Mouse (Mus musculus): ENCODE measurements around the gene Acox3.

The Acox3 gene

DNA sequence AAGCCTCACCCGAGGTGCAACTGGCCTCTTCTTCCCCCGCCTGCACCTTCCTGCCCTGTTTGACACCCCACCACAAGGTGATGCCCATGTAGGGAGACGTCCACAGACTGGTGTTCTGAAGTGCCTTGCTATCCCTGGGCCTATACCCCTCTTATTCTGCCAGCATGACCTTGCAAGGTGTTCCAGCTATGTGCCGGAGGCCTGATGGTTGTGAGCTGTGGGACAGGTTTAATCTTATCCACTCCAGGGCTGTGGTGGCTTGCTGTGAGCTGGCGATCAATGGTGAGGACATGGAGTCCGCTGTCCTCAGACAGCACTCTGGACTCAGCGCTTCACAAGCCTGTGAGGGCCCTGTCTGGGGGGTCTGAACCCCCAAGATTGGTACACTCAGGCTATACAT, 27.5 kb downstream of the Acox3 start:
- DNase-seq (ENCODE audit: low read depth, low spot score) = no peak

DNA sequence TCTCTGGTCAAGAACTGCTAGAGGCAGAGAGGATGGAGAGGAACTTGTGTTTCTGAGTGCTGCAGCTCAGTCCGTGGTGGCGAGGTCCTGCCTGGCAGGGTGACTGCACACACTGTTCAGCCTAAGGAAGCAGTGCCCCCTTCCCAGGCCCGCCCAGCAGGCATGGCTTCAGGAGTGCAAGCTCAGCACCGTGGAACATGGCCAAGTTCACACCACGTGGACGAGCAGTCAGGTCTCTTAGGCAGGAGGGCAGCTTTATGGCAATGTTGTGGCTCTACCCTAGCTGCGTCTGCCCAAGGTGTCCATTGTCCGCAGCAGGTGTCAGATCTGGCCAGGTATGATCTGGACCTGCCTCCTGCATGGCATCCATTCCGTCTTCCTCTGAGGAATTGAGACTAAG, 28.3 kb downstream of the Acox3 start:
- no peak for DNase-seq (ENCODE audit: low read depth, low spot score)

GRCm38 (mm10) chr5:35611900-35612299, 29.1 kb downstream of the Acox3 start:
- DNase-seq (ENCODE audit: low read depth, low spot score) = no peak

DNA sequence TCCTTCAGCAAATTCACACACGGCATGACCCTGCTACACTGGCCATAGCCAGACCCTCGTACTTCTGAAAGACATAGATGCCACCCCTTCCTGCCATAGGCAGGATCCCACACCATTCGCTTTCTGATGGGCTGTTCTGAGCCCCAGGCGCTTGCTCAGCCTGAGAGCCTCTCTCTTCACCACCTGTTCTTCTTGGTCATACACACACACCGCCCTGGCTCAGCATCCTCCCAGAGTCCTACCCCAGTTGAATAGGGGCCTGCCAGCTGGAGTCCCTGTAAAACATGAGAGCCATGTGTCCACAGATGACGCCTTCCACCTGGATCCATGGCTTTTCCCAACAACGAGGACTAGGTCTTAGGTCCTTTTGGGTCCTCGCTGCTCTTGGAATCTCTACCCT, 29.9 kb downstream of the Acox3 start:
- DNase-seq (ENCODE audit: low read depth, low spot score) = no peak

GRCm38 (mm10) chr5:35616943-35617342, 34.1 kb downstream of the Acox3 start:
- no peak for DNase-seq (ENCODE audit: low read depth, low spot score)

GRCm38 (mm10) chr5:35621114-35621513, 38.3 kb downstream of the Acox3 start:
- no peak for DNase-seq (ENCODE audit: low read depth, low spot score)

- DNase-seq (ENCODE audit: low read depth, low spot score) = no peak
Observed at GRCm38 (mm10) chr5:35623831-35624230, 41.0 kb downstream of the Acox3 start.

GRCm38 (mm10) chr5:35624751-35625239, 42.0 kb downstream of the Acox3 start:
- DNase-seq (ENCODE audit: low read depth, low spot score) = no peak

- no peak for DNase-seq (ENCODE audit: low read depth, low spot score)
Observed at GRCm38 (mm10) chr5:35626408-35626807, 43.6 kb downstream of the Acox3 start.

DNA sequence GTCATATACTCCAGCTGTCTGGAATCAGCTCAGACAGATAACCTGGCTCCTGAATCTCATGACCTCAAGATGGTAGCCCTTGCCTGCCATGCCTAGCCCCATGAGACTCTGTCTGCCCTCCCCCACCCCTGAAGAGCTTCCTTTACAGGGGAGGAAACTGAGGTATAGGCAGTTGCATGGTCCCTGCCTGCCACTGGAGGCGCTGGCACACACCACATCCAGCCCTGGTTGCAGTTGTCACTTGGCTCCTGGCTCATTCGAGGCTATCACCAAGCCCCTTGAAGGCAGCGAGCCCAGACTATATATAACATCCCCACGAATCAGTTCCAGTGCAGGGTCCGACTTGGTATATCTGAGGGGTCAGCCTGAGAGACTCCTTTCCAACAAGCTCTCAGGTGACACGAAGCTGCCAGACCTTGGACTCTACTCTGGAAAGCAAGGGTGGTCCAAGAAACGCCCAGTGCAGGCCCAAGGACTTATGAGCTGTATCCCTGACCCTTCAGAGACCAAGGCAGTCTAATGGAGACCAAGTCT, 44.5 kb downstream of the Acox3 start:
- DNase-seq (ENCODE audit: low read depth, low spot score) = no peak

DNA sequence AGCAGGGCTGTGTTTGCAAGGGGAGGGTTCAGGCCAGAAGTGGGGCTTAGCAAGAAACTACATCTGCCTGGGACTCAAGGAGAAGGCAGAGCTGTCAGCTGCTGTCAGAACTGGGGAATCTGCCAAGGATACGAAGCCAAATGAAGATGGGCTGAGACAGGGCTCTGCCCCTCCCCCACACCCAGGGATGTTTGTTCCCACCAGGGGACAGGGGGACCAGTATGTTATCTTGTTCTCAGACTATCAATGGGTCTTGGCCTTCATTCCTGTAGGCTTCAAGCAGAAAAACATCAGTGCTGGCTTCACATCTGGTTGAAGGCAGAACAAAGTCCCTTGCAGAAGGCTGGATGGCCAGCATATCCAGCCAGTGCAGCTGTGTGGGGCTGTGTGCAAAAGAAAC, 45.8 kb downstream of the Acox3 start:
- DNase-seq (ENCODE audit: low read depth, low spot score) = no peak

DNA sequence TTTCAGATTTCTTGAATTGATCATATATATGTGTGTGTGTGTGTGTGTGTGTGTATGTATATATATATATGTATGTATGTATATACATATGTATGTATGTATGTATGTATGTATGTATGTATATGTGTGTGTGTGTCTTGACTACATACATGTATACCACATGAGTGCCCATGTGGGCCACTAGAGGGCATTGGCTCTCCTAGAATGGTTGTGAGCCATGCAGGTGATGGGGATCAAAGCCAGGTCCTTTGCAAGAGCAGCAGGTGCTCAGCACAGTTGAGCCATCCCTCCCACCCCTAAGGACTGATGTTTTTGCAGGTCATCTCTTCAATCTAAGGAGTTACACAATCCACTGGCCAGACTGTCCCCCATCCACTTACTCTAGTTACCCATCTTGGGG, 46.5 kb downstream of the Acox3 start:
- no peak for DNase-seq (ENCODE audit: low read depth, low spot score)

DNA sequence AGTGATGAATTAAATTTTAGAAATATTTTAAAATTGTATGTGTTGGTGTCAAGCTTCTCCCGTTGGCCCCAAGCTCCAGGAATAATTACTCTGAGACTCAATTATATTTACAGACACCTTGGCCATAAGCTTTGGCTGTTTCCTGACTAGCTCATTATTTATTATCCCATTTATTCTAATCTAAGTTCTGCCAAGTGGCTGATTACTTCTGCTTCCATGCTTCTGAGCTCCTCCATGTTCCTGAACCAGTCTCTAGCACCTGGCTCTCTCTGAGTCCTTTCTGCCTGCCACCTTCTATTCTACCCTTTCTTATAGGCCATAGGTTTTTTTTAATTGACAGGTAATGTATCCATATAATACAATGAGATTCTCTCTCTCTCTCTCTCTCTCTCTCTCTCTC, 47.9 kb downstream of the Acox3 start:
- DNase-seq (ENCODE audit: low read depth, low spot score) = no peak

DNA sequence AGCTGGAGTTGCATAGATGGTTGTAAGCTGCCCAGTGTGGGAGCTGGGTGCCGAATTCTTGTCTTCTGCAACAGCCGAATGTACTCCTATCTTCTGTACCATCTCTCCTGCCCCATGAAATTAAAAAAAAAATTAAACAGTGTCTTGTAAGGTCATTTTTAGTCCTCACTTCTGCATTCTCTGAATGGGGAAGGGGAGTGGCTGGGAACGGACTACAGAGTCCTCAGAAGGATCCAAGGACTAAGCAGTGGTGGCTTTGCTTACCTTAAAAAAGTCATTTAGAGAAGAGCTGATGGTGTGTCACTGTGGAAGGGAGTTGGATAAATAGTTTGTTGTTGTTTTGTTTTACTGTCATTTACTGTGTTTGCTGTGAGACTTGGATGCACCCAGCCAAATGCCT, 48.4 kb downstream of the Acox3 start:
- DNase-seq (ENCODE audit: low read depth, low spot score) = no peak

GRCm38 (mm10) chr5:35631755-35632154, 48.9 kb downstream of the Acox3 start:
- no peak for DNase-seq (ENCODE audit: low read depth, low spot score)

DNA sequence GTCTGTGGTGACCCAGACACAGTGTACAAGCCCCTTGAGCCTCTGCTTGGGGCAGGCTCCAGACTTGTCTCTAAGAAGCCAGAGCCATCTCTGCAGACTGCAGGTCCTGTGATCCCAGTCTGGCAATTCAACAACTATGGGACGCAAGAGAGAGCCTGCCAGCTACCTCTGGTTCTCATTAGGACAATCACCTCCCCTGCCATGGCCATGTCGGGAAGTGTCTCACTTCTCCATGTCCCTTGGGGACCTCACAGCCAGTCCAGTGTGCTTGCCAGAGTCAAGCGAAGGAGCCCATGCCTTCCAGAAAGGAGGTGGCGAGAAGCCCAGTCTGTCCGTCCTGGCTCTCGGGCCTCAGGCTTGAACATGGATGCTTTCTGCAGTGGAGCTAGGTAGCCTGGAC, 50.0 kb downstream of the Acox3 start:
- no peak for DNase-seq (ENCODE audit: low read depth, low spot score)

GRCm38 (mm10) chr5:35636016-35636415, 53.2 kb downstream of the Acox3 start:
- no peak for DNase-seq (ENCODE audit: low read depth, low spot score)

DNA sequence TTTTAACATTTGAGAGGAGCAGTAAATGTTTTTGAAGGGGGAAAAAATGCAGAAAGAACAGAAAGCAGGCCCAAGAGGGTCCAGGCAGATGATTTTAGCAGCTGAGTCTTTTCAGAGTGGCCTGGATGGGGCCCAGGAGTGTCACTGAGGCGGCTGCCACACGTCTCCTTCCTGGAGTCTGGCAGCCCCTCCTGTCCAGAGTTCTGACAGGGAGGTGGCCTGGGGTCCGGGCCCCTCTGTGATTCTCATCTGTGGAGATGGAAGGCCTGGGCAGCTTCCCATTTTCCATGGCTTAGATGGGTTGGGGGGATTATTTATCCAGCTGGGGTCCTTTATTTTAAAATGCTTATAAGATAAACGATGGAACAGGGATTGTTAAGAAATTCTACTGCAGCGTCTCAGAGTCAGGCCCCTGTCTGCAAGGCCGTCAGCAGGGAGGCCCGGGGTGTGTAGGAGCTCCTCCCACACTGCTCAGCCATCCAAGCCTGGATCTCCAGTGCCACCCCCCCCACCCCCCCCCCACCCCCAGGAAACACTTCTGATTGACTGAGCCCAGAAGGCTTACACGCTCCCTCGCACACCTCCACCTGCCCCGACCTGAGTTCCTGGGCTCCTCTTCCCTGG, 59.2 kb downstream of the Acox3 start:
- DNase-seq (ENCODE audit: low read depth, low spot score) = no peak

DNA sequence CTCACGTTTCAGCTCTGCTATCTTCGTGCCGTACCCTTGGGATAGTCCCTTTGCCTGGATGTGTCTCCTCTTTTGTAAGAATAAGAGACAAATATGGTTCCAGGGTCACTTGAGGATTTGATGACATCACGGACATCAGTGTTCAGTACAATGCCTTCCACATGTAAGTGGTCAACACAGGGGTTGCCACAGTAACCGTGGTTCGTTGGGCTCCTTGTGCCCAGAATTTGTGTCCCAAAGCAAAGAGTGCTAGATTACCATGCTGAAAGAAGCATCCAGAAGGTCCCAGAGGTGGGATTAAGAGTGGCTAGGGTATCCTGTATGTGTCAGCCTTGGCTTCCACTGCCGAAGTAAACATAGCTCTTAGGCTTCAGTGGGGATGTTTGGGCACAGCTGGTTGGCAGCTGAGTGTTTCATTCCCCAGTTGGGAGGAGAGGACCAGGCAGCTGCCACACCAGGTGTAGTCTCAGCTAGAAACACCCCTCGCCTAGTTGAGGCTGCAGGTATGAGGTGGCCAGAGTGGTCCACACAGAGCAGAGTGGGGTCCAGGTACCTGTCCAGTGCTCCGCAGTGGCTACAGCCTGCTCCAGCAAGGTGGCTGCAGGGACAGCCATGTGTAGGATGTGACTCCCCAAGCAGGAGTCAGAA, 60.7 kb downstream of the Acox3 start:
- DNase-seq (ENCODE audit: low read depth, low spot score) = no peak

DNA sequence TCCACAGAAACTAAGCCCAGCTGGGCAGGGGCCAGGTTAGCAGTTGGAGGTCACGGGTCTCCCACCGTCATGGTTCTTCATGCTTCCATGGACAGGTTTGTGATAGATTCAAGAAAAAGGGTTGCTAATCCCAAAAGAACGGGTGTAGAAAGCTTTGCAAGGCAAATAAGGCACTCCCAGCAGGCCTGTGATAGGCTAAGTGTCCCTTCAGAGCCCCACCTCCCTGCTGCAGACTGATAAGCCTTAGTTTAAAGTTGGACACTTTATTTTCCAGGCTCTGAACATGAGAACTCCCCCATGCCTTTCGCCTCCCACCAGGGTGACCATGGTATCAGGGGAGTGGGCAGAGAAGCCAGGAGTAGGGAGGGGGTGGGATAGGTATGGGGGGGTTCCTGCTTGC, 61.2 kb downstream of the Acox3 start:
- no peak for DNase-seq (ENCODE audit: low read depth, low spot score)

DNA sequence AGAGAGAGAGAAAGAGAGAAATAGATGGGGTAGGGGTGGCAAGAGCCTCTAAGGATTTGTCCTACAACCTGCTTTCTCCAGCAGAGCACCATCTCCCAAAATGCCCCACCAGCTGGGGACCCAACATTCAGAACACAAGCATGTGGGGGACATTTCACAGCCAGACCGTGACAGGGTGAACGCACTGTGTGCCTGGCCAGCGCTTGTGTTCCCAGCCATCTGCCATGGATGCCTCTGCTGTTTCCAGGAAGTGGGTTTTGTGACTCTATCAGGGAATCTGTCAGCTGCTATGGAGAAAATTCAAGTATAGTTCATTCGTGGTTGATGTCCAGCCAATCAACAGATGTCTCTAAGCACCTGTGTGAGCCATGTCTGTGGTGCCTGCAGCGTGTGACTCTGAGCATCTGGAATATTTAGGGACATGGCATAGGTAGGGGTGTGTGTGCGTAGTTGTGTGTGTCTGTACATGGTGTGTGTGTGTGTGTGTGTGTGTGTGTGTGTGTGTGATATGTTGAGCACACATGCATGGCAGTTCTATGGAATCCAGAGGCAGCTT, 63.2 kb downstream of the Acox3 start:
- no peak for DNase-seq (ENCODE audit: low read depth, low spot score)

DNA sequence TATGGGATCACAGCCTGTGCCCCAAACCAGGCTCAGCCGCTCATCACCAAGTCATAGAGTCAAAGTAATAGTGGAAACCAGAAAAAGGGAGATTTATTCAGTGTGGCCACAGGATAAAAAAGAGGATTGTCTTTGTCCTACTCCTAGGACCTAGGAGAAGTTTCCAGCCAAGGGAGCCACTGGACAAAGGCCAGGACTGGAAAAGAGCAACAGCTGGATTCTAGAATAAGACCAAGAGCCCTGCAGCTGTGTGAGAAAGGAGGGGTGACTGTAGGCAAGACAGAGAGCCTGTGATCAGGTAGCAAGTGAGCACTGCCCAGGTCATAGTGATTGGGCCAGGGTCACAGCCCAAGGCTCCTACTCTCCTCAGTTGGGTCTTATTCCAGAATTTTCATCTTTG, 64.1 kb downstream of the Acox3 start:
- no peak for DNase-seq (ENCODE audit: low read depth, low spot score)

GRCm38 (mm10) chr5:35647562-35647961, 64.7 kb downstream of the Acox3 start:
- DNase-seq (ENCODE audit: low read depth, low spot score) = no peak
